Mouse (Mus musculus) MEL (cell line): ENCODE measurements around the gene Fgfr2. TPM values are rescaled to one million over a fixed set of nuclear protein-coding genes. Genes with fewer than 3 reads are reported as not detected.

Experiments
- DNase-seq: peaks from one replicate; pipeline ENCODE4 v3.0.0; 2011; ENCODE audit warnings: low read depth, low spot score
- H3K27ac ChIP-seq: 2 replicates; pipeline ENCODE4 v1.5.1; 2012; ENCODE audit warnings: low read depth, mild to moderate bottlenecking, control low read depth, low read length, moderate library complexity; ENCODE audit not compliant: control insufficient read depth
- H3K27me3 ChIP-seq, 2 experiments: fragments of 150-350 bp in 1 of 2; sonication (generic) in 1 of 2; 2 replicates each; pipeline ENCODE4 v1.6.1; 2012; ENCODE audit warnings: low read length in 2 of 2, mild to moderate bottlenecking in 2 of 2, improper control_type of control experiment in 1 of 2, moderate library complexity in 1 of 2; ENCODE audit not compliant: insufficient read depth in 2 of 2, control insufficient read depth in 1 of 2
- H3K36me3 ChIP-seq, 2 experiments: 2 replicates each; pipeline ENCODE4 v1.6.1; 2012 to 2014; ENCODE audit warnings: low read length in 2 of 2, improper control_type of control experiment in 1 of 2, inconsistent platforms in 1 of 2, mild to moderate bottlenecking in 1 of 2; ENCODE audit not compliant: insufficient read depth in 2 of 2, control insufficient read depth in 1 of 2
- H3K4me1 ChIP-seq, 2 experiments: fragments of 150-350 bp in 1 of 2; sonication (generic) in 1 of 2; 2 replicates each; pipeline ENCODE4 v1.6.1; 2012; ENCODE audit warnings: low read length in 2 of 2, improper control_type of control experiment in 1 of 2, mild to moderate bottlenecking in 1 of 2; ENCODE audit not compliant: insufficient read depth in 2 of 2, control insufficient read depth in 1 of 2
- H3K4me3 ChIP-seq, 2 experiments: fragments of 150-350 bp in 1 of 2; sonication (generic) in 1 of 2; 2 replicates each; pipeline ENCODE4 v1.5.1; 2012; ENCODE audit warnings: low read depth in 2 of 2, low read length in 2 of 2, mild to moderate bottlenecking in 2 of 2, moderate library complexity in 2 of 2, control low read depth in 1 of 2, improper control_type of control experiment in 1 of 2; ENCODE audit not compliant: control insufficient read depth in 1 of 2, insufficient read depth in 1 of 2
- H3K79me2 ChIP-seq: 2 replicates; pipeline ENCODE4 v1.6.1; 2012; ENCODE audit warnings: mild to moderate bottlenecking, low read length, moderate library complexity; ENCODE audit not compliant: control insufficient read depth, poor library complexity, insufficient read depth
- H3K9ac ChIP-seq: 2 replicates; pipeline ENCODE4 v1.6.1; 2012; ENCODE audit warnings: low read depth, mild to moderate bottlenecking, control low read depth, low read length, moderate library complexity; ENCODE audit not compliant: control insufficient read depth, poor library complexity, severe bottlenecking
- H3K9me3 ChIP-seq: fragments of 150-350 bp; sonication (generic); replicated peaks from 2 replicates; pipeline ENCODE4 v1.6.1; 2012; ENCODE audit warnings: mild to moderate bottlenecking, low read length, improper control_type of control experiment, moderate library complexity; ENCODE audit not compliant: insufficient read depth
- BHLHE40 ChIP-seq: IDR thresholded peaks from 2 replicates; pipeline ENCODE4 v1.6.1; 2012; ENCODE audit warnings: low read depth, mild to moderate bottlenecking, inconsistent platforms, low read length, improper control_type of control experiment, borderline replicate concordance
- CHD1 ChIP-seq: IDR thresholded peaks from 2 replicates; pipeline ENCODE4 v1.6.1; 2012; ENCODE audit warnings: low read depth, mild to moderate bottlenecking, inconsistent platforms, low read length, improper control_type of control experiment
- CHD2 ChIP-seq: IDR thresholded peaks from 2 replicates; pipeline ENCODE4 v1.6.1; 2011; ENCODE audit warnings: low read length, improper control_type of control experiment
- CTCF ChIP-seq, 3 experiments: IDR thresholded peaks in 2 of 3; conservative IDR thresholded peaks in 1 of 3; 2 replicates each; pipeline ENCODE4 v1.5.1; 2011 to 2012; ENCODE audit warnings: low read length in 3 of 3, low read depth in 2 of 3, mild to moderate bottlenecking in 2 of 3, improper control_type of control experiment in 1 of 3, inconsistent platforms in 1 of 3, mixed read lengths in 1 of 3, moderate library complexity in 1 of 3; ENCODE audit not compliant: control insufficient read depth in 1 of 3, insufficient read depth in 1 of 3, poor library complexity in 1 of 3, severe bottlenecking in 1 of 3
- E2F4 ChIP-seq: IDR thresholded peaks from 2 replicates; pipeline ENCODE4 v1.6.1; 2011; ENCODE audit warnings: low read depth, low read length, improper control_type of control experiment, borderline replicate concordance
- ELF1 ChIP-seq: IDR thresholded peaks from 2 replicates; pipeline ENCODE4 v1.6.1; 2014; ENCODE audit warnings: low read depth, mild to moderate bottlenecking, inconsistent platforms, low read length, improper control_type of control experiment, moderate library complexity
- EP300 ChIP-seq, 2 experiments: IDR thresholded peaks; 2 replicates each; pipeline ENCODE4 v1.6.1; 2011; ENCODE audit warnings: improper control_type of control experiment in 2 of 2, low read length in 2 of 2, low read depth in 1 of 2, mild to moderate bottlenecking in 1 of 2
- ETS1 ChIP-seq: IDR thresholded peaks from 2 replicates; pipeline ENCODE4 v1.6.1; 2012; ENCODE audit warnings: low read depth, mild to moderate bottlenecking, inconsistent platforms, low read length, improper control_type of control experiment, moderate library complexity
- GATA1 ChIP-seq: IDR thresholded peaks from 2 replicates; pipeline ENCODE4 v1.6.1; 2011; ENCODE audit warnings: low read depth, low read length, improper control_type of control experiment
- JUND ChIP-seq: IDR thresholded peaks from 2 replicates; pipeline ENCODE4 v1.6.1; 2011; ENCODE audit warnings: low read depth, mild to moderate bottlenecking, improper control_type of control experiment, low read length
- KAT2A ChIP-seq: conservative IDR thresholded peaks from 2 replicates; pipeline ENCODE4 v1.6.1; 2012; ENCODE audit warnings: low read depth, low read length, improper control_type of control experiment, inconsistent platforms
- MAFK ChIP-seq: IDR thresholded peaks from 2 replicates; pipeline ENCODE4 v1.6.1; 2011; ENCODE audit warnings: low read depth, mild to moderate bottlenecking, low read length, improper control_type of control experiment, borderline replicate concordance
- MAX ChIP-seq: IDR thresholded peaks from 2 replicates; pipeline ENCODE4 v1.6.1; 2011; ENCODE audit warnings: low read length, improper control_type of control experiment
- MAZ ChIP-seq: IDR thresholded peaks from 2 replicates; pipeline ENCODE4 v1.6.1; 2012; ENCODE audit warnings: low read depth, mild to moderate bottlenecking, inconsistent platforms, low read length, improper control_type of control experiment
- MEF2A ChIP-seq: IDR thresholded peaks from 2 replicates; pipeline ENCODE4 v1.6.1; 2014; ENCODE audit warnings: low read depth, mild to moderate bottlenecking, inconsistent platforms, low read length, improper control_type of control experiment; ENCODE audit not compliant: poor library complexity, insufficient replicate concordance, severe bottlenecking; ENCODE audit errors: extremely low read depth
- MXI1 ChIP-seq: IDR thresholded peaks from 2 replicates; pipeline ENCODE4 v1.6.1; 2011; ENCODE audit warnings: mild to moderate bottlenecking, low read depth, low read length, improper control_type of control experiment
- MYB ChIP-seq: IDR thresholded peaks from 2 replicates; pipeline ENCODE4 v1.6.1; 2011; ENCODE audit warnings: mild to moderate bottlenecking, low read depth, low read length, improper control_type of control experiment
- MYC ChIP-seq: IDR thresholded peaks from 2 replicates; pipeline ENCODE4 v1.6.1; 2011; ENCODE audit warnings: low read depth, mild to moderate bottlenecking, low read length, improper control_type of control experiment, moderate library complexity
- NRF1 ChIP-seq: IDR thresholded peaks from 2 replicates; pipeline ENCODE4 v1.6.1; 2014; ENCODE audit warnings: low read depth, mild to moderate bottlenecking, inconsistent platforms, low read length, improper control_type of control experiment, moderate library complexity; ENCODE audit not compliant: poor library complexity, insufficient read depth, severe bottlenecking
- POLR2A ChIP-seq, 2 experiments: IDR thresholded peaks; 2 replicates each; pipeline ENCODE4 v1.6.1; 2011 to 2012; ENCODE audit warnings: low read length in 2 of 2, mild to moderate bottlenecking in 2 of 2, control low read depth in 1 of 2, improper control_type of control experiment in 1 of 2, low read depth in 1 of 2, moderate library complexity in 1 of 2; ENCODE audit not compliant: control insufficient read depth in 1 of 2, insufficient read depth in 1 of 2, poor library complexity in 1 of 2
- POLR2AphosphoS2 ChIP-seq: IDR thresholded peaks from 2 replicates; pipeline ENCODE4 v1.6.1; 2011; ENCODE audit warnings: low read length, improper control_type of control experiment
- RCOR1 ChIP-seq: IDR thresholded peaks from 2 replicates; pipeline ENCODE4 v1.6.1; 2012; ENCODE audit warnings: low read depth, mild to moderate bottlenecking, inconsistent platforms, low read length, improper control_type of control experiment
- SIN3A ChIP-seq: IDR thresholded peaks from 2 replicates; pipeline ENCODE4 v1.6.1; 2012; ENCODE audit warnings: low read length, improper control_type of control experiment, inconsistent platforms
- SMC3 ChIP-seq: IDR thresholded peaks from 2 replicates; pipeline ENCODE4 v1.6.1; 2011; ENCODE audit warnings: low read depth, low read length, improper control_type of control experiment
- TAL1 ChIP-seq: IDR thresholded peaks from 2 replicates; pipeline ENCODE4 v1.6.1; 2012; ENCODE audit warnings: mild to moderate bottlenecking, inconsistent platforms, low read length, moderate library complexity, mixed read lengths
- TBP ChIP-seq: IDR thresholded peaks from 2 replicates; pipeline ENCODE4 v1.8.0; 2011; ENCODE audit warnings: low read depth, low read length, improper control_type of control experiment
- TCF12 ChIP-seq: IDR thresholded peaks from 2 replicates; pipeline ENCODE4 v1.6.1; 2014; ENCODE audit warnings: low read depth, mild to moderate bottlenecking, inconsistent platforms, low read length, improper control_type of control experiment, moderate library complexity
- UBTF ChIP-seq: IDR thresholded peaks from 2 replicates; pipeline ENCODE4 v1.6.1; 2012; ENCODE audit warnings: low read depth, mild to moderate bottlenecking, inconsistent platforms, low read length, improper control_type of control experiment, moderate library complexity, borderline replicate concordance; ENCODE audit not compliant: insufficient read depth
- USF1 ChIP-seq: IDR thresholded peaks from 2 replicates; pipeline ENCODE4 v1.6.1; 2014; ENCODE audit warnings: low read depth, mild to moderate bottlenecking, inconsistent platforms, low read length, improper control_type of control experiment, moderate library complexity
- USF2 ChIP-seq, 2 experiments: IDR thresholded peaks; 2 replicates each; pipeline ENCODE4 v1.6.1; 2011 to 2012; ENCODE audit warnings: improper control_type of control experiment in 2 of 2, low read length in 2 of 2, borderline replicate concordance in 1 of 2, inconsistent platforms in 1 of 2, low read depth in 1 of 2, mild to moderate bottlenecking in 1 of 2; ENCODE audit not compliant: insufficient read depth in 1 of 2
- ZKSCAN1 ChIP-seq: IDR thresholded peaks from 2 replicates; pipeline ENCODE4 v1.6.1; 2012; ENCODE audit warnings: low read depth, mild to moderate bottlenecking, inconsistent platforms, low read length, improper control_type of control experiment, moderate library complexity
- ZMIZ1 ChIP-seq: IDR thresholded peaks from 2 replicates; pipeline ENCODE4 v1.6.1; 2012; ENCODE audit warnings: low read depth, mild to moderate bottlenecking, inconsistent platforms, low read length, improper control_type of control experiment, moderate library complexity
- ZNF384 ChIP-seq: IDR thresholded peaks from 2 replicates; pipeline ENCODE4 v1.6.1; 2012; ENCODE audit warnings: low read depth, mild to moderate bottlenecking, inconsistent platforms, low read length, improper control_type of control experiment
- polyA plus RNA-seq, 2 experiments: library from polyadenylated mRNA; stranded (reverse) in 1 of 2; unstranded in 1 of 2; fragments of >175 nt in 1 of 2; fragments of >200 nt in 1 of 2; gene quantifications; 2 replicates each; pipeline versions ENCODE4 v1.2.1 to v1.2.4; 2012; ENCODE audit warnings: low replicate concordance in 2 of 2, low read depth in 1 of 2; ENCODE audit not compliant: insufficient read length in 2 of 2, insufficient read depth in 1 of 2, missing spikeins in 1 of 2
- total RNA-seq: library from RNA; depleted of rRNA; stranded (reverse); fragments of 300-350 nt; gene quantifications from 2 replicates; pipeline ENCODE4 v1.2.3, GENCODE M21; 2012

The Fgfr2 gene
- total and polyA plus RNA-seq, 3 experiments, result not detected

GRCm38 (mm10) chr7:133122379-133123243 lies 539 bp downstream of the Fgfr2 start:
- TF ChIP-seq TBP (0 out of 2 replicates have a peak, but pooled peaks have one; percentile 6), TAL1 (no peak), CHD1 (peak; percentile 78; the same call in 1 of the 2 replicates), MXI1 (no peak), MAX (no peak), USF2 (IDR thresholded peaks at IDR 0.05; ENCODE audit: borderline replicate concordance in 1 of 2, insufficient read depth in 1 of 2, low read depth in 1 of 2, low read length in 2 of 2) (no peak), USF1 (no peak), MYB (no peak), TCF12 (no peak), EP300 (IDR thresholded peaks at IDR 0.05; ENCODE audit: low read depth in 1 of 2, low read length in 2 of 2) (no peak), ZMIZ1 (no peak), ETS1 (no peak), RCOR1 (no peak), JUND (no peak), UBTF (0 out of 2 replicates have a peak, but pooled peaks have one; percentile 33), NRF1 (no peak), ELF1 (no peak), MAZ (peak; percentile 31), E2F4 (no peak), SIN3A (no peak; the same call in 1 of the 2 replicates), CHD2 (no peak), ZKSCAN1 (no peak), POLR2A (IDR thresholded peaks at IDR 0.05; ENCODE audit: control insufficient read depth in 1 of 2, insufficient read depth in 1 of 2, low read depth in 1 of 2, low read length in 2 of 2, poor library complexity in 1 of 2) (no peak), MEF2A (no peak), KAT2A (no peak), CTCF (IDR thresholded peaks at IDR 0.05 in 2 of 3, conservative IDR thresholded peaks at IDR 0.05 in 1 of 3; ENCODE audit: control insufficient read depth in 1 of 3, insufficient read depth in 1 of 3, low read depth in 2 of 3, low read length in 3 of 3, poor library complexity in 1 of 3, severe bottlenecking in 1 of 3) (no peak), MYC (no peak), BHLHE40 (no peak), SMC3 (no peak), POLR2AphosphoS2 (no peak), MAFK (no peak), GATA1 (no peak), ZNF384 (peak; percentile 43)
- Histone ChIP-seq H3K36me3 (peaks cover 2 to 17% of the 10 kb centered on the region in 2 experiments; a peak in 3 of 4 replicates), H3K9ac (peak overlapping the region; percentile 78), H3K4me3 (peak overlapping the region; percentile 97), H3K27ac (peak overlapping the region; percentile 73), H3K9me3 (no peaks in the 10 kb centered on the region), H3K79me2 (peaks cover 55% of the 10 kb centered on the region), H3K4me1 (peaks cover 0 to 12% of the 10 kb centered on the region in 2 experiments; a peak in 3 of 4 replicates), H3K27me3 (no peaks in the 10 kb centered on the region)
- DNase-seq, result peak; percentile 54
